Mouse (Mus musculus) limb, embryonic 10.5 days (tissue): ENCODE results near the gene Atrnl1. TPM values are rescaled to one million over a fixed set of nuclear protein-coding genes. Genes with fewer than 3 reads are reported as not detected.

Experiments used
- DNase-seq: peaks from one replicate; pipeline ENCODE4 v3.0.0-alpha.2; 2017; ENCODE audit warnings: low spot score
- H3K27ac ChIP-seq: fragments of 300-500 bp; sonication (generic); 2 replicates; pipeline ENCODE4 v1.5.1; 2016; ENCODE audit warnings: mild to moderate bottlenecking
- H3K27me3 ChIP-seq: fragments of 300-500 bp; sonication (generic); 2 replicates; pipeline ENCODE4 v1.6.1; 2016; ENCODE audit warnings: low read depth, mild to moderate bottlenecking; ENCODE audit not compliant: poor library complexity, severe bottlenecking
- H3K36me3 ChIP-seq: fragments of 300-500 bp; sonication (generic); 2 replicates; pipeline ENCODE4 v1.6.1; 2016; ENCODE audit warnings: mild to moderate bottlenecking, moderate library complexity
- H3K4me1 ChIP-seq: fragments of 300-500 bp; sonication (generic); 2 replicates; pipeline ENCODE4 v1.6.1; 2016
- H3K4me3 ChIP-seq: fragments of 300-500 bp; sonication (generic); 2 replicates; pipeline ENCODE4 v1.5.1; 2016; ENCODE audit warnings: mild to moderate bottlenecking, moderate library complexity
- H3K9me3 ChIP-seq: fragments of 300-500 bp; sonication (generic); replicated peaks from 2 replicates; pipeline ENCODE4 v1.6.1; 2016; ENCODE audit warnings: mild to moderate bottlenecking
- WGBS: fragments of 180-500 bp; shearing (Covaris S2); methylation state at CpG from one replicate; pipeline ENCODE4 v1.1.7; 2016; 5-methylcytosine and 5-hydroxymethylcytosine counted together
- polyA plus RNA-seq: library from polyadenylated mRNA; unstranded; fragments of >200 nt; fragmentation: Nextera tagmentation; extraction: Ambion mirVana; gene quantifications from 2 replicates; pipeline ENCODE4 v1.2.1, GENCODE M21; 2016

Atrnl1 gene
- polyA plus RNA-seq, 1 experiment from 2014 or later = 5.1 TPM

DNA sequence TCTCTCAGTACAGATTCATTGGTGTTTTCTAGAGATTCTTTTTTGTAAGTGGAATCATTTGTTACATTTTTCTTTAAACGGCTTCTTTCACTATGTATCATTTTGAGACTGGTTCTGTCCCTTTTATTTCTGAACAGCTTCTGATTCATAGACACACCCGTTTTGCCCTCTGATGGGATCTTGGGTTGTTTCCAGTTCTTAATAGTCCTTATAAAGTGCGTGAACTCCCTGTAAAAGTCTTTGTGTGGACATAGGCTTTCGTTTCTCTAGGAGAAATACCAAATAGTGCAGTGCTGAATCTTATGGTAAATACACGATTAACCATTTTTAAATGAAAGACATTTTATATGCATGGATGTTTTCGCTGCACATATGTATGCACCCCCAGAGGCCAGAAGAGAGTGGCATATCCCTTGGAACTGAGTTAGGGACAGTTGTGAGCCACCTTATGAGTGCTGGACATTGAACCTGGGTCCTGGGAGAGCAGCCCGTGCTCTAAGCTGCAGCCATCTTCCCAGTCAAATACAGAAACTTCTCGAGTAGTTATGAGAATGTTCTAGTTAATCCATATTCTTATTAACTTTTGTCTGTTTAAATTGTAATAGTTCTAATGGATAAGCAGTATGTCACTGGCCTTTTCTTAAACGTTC is 5.3 kb downstream of the Atrnl1 start:
- Histone ChIP-seq H3K27me3 (no peaks in the 10 kb centered on the region), H3K4me3 (no peak overlapping the region), H3K27ac (no peak overlapping the region), H3K9me3 (no peaks in the 10 kb centered on the region), H3K4me1 (peaks cover 21% of the 10 kb centered on the region), H3K36me3 (peaks cover 7% of the 10 kb centered on the region)
- 94% methylated on average over 9 of the region's 9 CpGs for WGBS
- DNase-seq = no peak

DNA sequence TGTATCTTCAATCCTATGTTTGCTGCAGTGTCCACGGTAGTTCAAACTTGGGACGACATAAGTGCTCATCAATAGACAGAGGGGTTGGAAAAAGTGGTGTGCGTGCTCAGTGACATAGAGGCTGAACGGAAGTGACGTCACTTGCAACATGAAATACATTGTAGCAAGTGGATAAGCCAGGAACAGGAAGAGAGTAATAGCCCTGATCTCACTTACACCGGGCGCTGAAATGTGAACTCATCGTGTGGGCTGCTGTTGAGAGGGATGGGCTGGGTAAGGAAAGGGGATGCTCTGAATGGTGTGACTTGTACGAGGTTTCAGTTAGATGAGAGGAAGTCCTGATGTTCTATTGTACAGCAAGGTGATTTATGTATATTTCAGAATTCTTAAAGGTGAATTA is 8.3 kb downstream of the Atrnl1 start:
- H3K27ac ChIP-seq = no peak overlapping the region
- H3K4me1 ChIP-seq = 0 out of 2 replicates have a peak, but pooled peaks cover 3% of the 10 kb centered on the region
- peaks cover 8% of the 10 kb centered on the region for H3K36me3 ChIP-seq
- H3K4me3 ChIP-seq = no peak overlapping the region
- WGBS = 86% methylated on average over 9 of the region's 9 CpGs
- H3K9me3 ChIP-seq = no peaks in the 10 kb centered on the region
- no peaks in the 10 kb centered on the region for H3K27me3 ChIP-seq
- no peak for DNase-seq

DNA sequence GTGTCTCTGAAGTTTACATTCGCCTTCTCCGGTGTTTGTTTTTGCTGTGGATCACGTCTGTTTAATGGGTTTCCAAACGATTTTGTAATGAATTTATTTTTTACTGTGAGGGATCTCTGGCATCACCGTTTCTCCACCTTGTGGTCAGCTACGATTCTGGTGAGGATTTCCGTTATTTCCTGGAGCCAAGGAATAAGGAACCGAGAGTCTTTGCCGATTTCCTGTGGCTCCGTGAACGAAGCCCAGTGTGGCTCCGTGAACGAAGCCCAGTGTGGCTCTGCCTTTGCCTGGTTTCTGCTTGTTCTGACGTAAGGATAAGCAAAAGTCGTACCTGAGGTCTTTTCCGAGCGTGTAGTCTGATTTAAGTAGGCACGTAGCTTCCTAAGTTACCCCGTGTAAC is 11.0 kb downstream of the Atrnl1 start:
- Histone ChIP-seq H3K4me1 (0 out of 2 replicates have a peak, but pooled peaks cover 3% of the 10 kb centered on the region), H3K27me3 (no peaks in the 10 kb centered on the region), H3K9me3 (no peaks in the 10 kb centered on the region), H3K4me3 (no peak overlapping the region), H3K36me3 (peaks cover 23% of the 10 kb centered on the region), H3K27ac (no peak overlapping the region)
- DNase-seq = no peak
- 92% methylated on average over 19 of the region's 19 CpGs for WGBS

DNA sequence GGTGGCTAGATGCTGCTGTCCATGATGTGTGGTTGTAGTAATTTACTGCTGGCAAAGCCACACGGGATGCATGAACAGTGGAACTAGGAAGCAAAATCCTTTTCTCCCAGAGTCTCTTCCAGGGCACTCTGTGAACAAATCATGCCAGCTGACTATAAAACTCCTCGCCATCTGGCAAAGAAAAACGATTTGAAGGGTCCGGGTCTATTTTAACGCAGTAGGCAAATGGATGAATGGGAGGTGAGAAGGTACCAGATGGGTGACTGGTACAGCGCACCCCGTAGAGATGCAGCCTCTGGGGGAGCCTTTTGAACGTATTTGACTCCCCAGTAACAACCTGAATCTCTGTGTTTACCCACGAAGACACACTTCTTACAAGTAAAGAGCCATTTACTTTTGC is 14.9 kb downstream of the Atrnl1 start:
- 91% methylated on average over 9 of the region's 9 CpGs for WGBS

DNA sequence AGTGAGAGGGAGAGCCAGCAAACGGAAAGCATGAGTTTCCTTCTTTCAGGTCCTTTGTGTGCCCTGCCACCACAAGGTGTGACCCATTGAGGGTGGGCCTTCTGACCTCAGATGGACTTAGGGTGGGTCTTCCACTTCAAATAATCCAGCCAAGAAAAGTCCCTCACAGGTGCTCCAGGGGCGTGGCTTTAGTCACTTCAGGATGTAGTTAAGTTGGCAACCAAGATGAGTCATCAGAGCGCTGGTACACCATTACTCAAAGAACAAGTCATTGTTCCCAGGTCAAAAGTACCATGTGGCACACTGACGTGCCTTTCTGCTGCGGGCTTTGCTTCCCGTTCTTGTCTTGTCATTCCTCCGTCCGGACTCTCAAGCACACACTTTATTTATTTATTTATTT is 16.4 kb downstream of the Atrnl1 start:
- Histone ChIP-seq H3K27ac (no peak overlapping the region), H3K4me1 (no peaks in the 10 kb centered on the region), H3K9me3 (no peaks in the 10 kb centered on the region), H3K4me3 (no peak overlapping the region), H3K36me3 (peaks cover 19% of the 10 kb centered on the region), H3K27me3 (no peaks in the 10 kb centered on the region)
- no peak for DNase-seq
- 94% methylated on average over 8 of the region's 8 CpGs for WGBS

More for the DNA sequence above, 14.9 kb downstream of the Atrnl1 start:
- Histone ChIP-seq H3K36me3 (peaks cover 16% of the 10 kb centered on the region), H3K27ac (no peak overlapping the region), H3K4me1 (no peaks in the 10 kb centered on the region), H3K4me3 (no peak overlapping the region), H3K27me3 (no peaks in the 10 kb centered on the region), H3K9me3 (no peaks in the 10 kb centered on the region)
- no peak for DNase-seq

DNA sequence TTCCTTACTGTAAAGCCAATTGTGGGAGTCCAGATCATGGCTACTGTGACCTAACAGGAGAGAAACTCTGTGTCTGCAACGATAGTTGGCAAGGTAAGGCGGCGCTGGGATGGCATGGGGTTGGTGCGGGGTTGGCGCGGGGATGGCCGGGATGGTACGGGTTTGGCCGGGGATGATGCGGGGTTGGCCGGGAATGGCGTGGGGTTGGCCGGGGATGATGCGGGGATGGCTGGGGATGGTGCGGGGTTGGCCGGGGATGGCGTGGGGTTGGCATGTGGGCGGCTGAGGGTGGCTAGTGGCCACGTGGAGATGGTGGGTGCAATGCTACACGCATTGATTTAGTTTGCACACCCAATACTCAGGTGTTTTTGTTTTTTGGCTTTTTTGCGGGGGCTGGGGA is 31.7 kb downstream of the Atrnl1 start:
- Histone ChIP-seq H3K27me3 (no peaks in the 10 kb centered on the region), H3K27ac (no peak overlapping the region), H3K4me1 (no peaks in the 10 kb centered on the region), H3K4me3 (no peak overlapping the region), H3K36me3 (0 out of 2 replicates have a peak, but pooled peaks cover 5% of the 10 kb centered on the region), H3K9me3 (no peaks in the 10 kb centered on the region)
- WGBS = 96% methylated on average over 21 of the region's 21 CpGs
- DNase-seq = no peak

DNA sequence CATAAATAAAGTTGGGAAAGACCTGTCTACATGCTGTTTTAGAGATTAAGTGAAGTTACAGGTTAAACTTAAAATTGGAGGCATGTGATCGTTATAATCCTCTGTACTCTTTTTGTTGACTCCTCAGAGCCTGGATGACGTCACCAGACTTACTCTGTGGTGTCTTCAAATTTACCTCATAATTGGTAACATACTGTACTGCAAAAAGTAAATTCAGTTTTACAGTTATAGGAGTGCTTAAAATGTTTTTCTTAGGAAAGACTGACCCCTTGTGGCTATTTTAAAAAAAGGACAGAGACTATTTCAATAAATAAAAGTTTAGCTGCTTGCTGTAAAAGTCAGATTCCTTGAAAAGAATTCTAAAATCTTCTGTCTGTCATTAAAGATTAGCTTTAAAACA is 32.1 kb downstream of the Atrnl1 start:
- H3K27ac ChIP-seq = no peak overlapping the region
- H3K4me1 ChIP-seq = no peaks in the 10 kb centered on the region
- no peak for DNase-seq
- H3K4me3 ChIP-seq = no peak overlapping the region
- H3K27me3 ChIP-seq = no peaks in the 10 kb centered on the region
- 70% methylated on average over 2 of the region's 2 CpGs for WGBS
- no peaks in the 10 kb centered on the region for H3K9me3 ChIP-seq
- peaks cover 8% of the 10 kb centered on the region for H3K36me3 ChIP-seq

DNA sequence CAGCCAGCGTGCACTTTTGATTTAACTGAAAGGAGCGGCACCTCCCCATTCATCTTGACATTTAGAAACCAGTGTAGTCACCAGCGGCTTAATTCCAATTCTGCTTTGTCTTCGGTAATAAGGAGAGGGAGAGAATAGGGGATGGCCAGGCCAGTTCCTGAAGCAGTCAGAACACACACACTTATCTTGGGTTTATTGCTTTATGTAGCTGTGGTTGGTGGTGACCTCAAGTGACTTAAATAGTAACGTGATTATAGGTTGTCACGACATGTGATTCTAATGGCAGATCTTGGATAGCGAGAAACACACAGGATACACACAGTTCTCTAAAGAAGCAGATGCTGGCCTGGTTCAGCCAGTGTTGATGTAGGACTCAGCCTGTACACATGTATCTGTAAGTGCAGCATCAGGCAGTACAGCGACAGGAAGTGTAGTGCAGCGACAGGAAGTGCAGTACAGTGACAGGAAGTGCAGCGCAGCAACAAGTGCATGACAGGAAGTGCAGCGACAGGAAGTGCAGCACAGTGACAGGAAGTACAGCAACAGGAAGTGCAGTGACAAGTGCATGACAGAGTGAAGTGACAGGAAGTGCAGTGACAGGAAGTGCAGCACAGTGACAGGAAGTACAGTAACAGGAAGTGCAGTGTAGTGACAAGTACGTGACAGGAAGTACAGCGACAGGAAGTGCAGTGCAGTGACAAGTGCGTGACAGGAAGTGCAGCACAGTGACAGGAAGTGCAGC is 37.5 kb downstream of the Atrnl1 start:
- Histone ChIP-seq H3K27ac (no peak overlapping the region), H3K27me3 (no peaks in the 10 kb centered on the region), H3K9me3 (no peaks in the 10 kb centered on the region), H3K4me1 (no peaks in the 10 kb centered on the region), H3K4me3 (no peak overlapping the region), H3K36me3 (peaks cover 28% of the 10 kb centered on the region)
- WGBS = 87% methylated on average over 14 of the region's 14 CpGs
- DNase-seq = no peak

DNA sequence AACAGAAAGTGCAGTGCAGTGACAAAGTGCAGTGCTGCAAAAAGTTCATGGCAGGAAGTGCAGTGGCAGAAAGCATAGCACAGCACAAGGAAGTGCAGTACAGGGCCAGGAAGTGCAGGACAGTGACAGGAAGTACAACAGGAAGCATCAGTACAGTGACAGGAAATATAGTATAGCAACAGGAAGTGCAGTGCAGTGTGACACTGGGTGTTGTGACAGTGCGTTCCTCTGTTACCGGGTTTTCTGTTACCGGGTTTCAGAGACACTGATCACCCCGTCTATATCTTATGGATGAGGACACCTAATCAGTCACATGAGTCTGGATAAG is 38.1 kb downstream of the Atrnl1 start:
- DNase-seq = no peak
- Histone ChIP-seq H3K4me1 (no peaks in the 10 kb centered on the region), H3K27ac (no peak overlapping the region), H3K4me3 (no peak overlapping the region), H3K27me3 (no peaks in the 10 kb centered on the region), H3K36me3 (peaks cover 28% of the 10 kb centered on the region), H3K9me3 (no peaks in the 10 kb centered on the region)
- WGBS = 99% methylated on average over 4 of the region's 4 CpGs

DNA sequence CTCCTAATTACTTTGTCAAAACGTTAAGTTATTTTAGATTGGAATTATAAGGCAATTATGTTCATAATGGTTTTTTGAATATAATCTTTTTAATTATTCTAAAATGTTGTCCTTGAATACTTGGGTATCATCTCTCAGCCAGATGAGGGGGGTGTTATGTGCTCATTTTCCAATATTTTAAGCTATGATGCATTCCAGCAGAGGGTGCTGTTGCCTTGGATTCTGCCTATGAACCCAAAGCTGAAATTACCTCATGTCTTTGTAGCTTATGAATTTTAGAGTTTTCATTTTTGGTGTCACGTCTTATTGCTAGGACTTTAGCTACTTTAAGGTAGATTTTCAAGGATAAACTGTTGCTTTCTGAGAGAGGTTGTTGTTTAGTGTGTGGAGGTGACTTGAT is 44.2 kb downstream of the Atrnl1 start:
- H3K27ac ChIP-seq = no peak overlapping the region
- H3K27me3 ChIP-seq = no peaks in the 10 kb centered on the region
- H3K4me1 ChIP-seq = no peaks in the 10 kb centered on the region
- DNase-seq = no peak
- 87% methylated on average over 2 of the region's 2 CpGs for WGBS
- H3K9me3 ChIP-seq = no peaks in the 10 kb centered on the region
- H3K4me3 ChIP-seq = no peak overlapping the region
- peaks cover 43% of the 10 kb centered on the region for H3K36me3 ChIP-seq

DNA sequence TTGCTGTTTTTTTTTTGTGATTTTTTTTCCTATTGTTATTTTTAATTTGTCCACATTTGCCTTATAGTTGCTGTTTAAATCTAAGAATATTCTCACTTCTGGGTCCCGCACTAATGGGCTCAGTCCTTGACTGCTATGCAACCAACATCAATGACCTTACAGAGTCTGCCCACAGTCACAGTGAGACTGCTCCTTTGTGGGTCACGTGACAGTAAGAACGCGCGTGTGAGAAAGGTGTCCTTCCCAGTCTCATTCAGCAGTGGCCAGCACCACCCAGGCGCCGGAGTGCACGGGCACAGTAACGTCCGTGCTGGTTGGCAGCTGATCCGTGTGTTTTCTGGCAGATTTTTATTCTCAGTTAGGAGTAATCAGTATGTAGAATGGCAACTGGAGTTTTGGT is 44.7 kb downstream of the Atrnl1 start:
- Histone ChIP-seq H3K4me1 (no peaks in the 10 kb centered on the region), H3K4me3 (no peak overlapping the region), H3K27ac (no peak overlapping the region), H3K9me3 (no peaks in the 10 kb centered on the region), H3K36me3 (peaks cover 43% of the 10 kb centered on the region), H3K27me3 (no peaks in the 10 kb centered on the region)
- WGBS = 94% methylated on average over 11 of the region's 11 CpGs
- no peak for DNase-seq

DNA sequence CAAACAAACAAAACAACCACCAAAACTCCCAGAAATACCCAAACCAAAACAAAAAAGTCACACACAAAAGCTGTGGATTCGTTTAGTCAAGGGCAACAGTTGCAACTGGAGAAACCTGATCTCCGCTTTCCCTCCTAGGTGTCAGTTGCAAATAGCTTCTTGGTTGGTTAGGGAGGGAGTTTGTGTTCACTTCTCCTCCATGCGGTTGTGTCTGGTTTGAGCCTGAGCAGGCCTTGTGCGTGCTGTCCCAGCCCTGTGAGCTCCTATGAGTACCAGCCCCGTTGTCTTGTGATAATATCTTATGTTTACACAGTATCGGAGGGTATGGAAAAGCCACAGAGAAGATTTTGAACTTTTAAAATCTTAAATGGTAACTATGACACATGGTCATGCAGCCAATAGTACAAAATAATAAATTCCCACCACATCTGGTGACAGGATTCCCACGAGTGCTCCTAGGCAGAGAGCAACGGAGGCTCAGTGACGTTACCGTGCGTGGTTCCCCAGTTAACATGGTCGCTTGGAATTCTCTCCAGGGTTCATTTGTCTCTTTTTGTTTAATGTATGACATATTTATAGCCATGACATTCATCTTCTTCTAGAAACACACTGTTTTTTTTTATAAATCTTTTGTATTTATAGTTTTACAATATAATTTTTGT is 46.7 kb downstream of the Atrnl1 start:
- DNase-seq = no peak
- 61% methylated on average over 12 of the region's 12 CpGs for WGBS
- H3K27ac ChIP-seq = 0 out of 2 replicates have a peak overlapping the region, but pooled peaks have one; percentile 5

More for the DNA sequence above, 46.7 kb downstream of the Atrnl1 start:
- Histone ChIP-seq H3K4me3 (no peak overlapping the region), H3K27me3 (no peaks in the 10 kb centered on the region), H3K4me1 (no peaks in the 10 kb centered on the region), H3K36me3 (peaks cover 36% of the 10 kb centered on the region), H3K9me3 (no peaks in the 10 kb centered on the region)
